Mouse (Mus musculus) ES-Bruce4 (cell line): ENCODE measurements at regions not wholly inside any gene's neighbourhood (a gene's known extent, or its start where the extent isn't known, plus 50 kb on each side); places are given as distances from the start of the nearest gene placed in this dataset.

Source experiments
- H3K27ac ChIP-seq: 2 replicates; pipeline ENCODE4 v1.5.1; 2012; ENCODE audit warnings: low read length, inconsistent platforms; ENCODE audit not compliant: insufficient read depth
- H3K27me3 ChIP-seq: 2 replicates; pipeline ENCODE4 v1.6.1; 2012; ENCODE audit warnings: mild to moderate bottlenecking, low read length, inconsistent platforms; ENCODE audit not compliant: control insufficient read depth, poor library complexity, insufficient read depth, severe bottlenecking
- H3K36me3 ChIP-seq: 2 replicates; pipeline ENCODE4 v1.6.1; 2012; ENCODE audit warnings: inconsistent platforms, mild to moderate bottlenecking, low read length, moderate library complexity; ENCODE audit not compliant: control insufficient read depth, poor library complexity, insufficient read depth, severe bottlenecking
- H3K4me1 ChIP-seq: one replicate; pipeline ENCODE4 v1.8.1; 2011; ENCODE audit warnings: low read length; ENCODE audit not compliant: control insufficient read depth, insufficient read depth
- H3K4me3 ChIP-seq: 2 replicates; pipeline ENCODE4 v1.5.1; 2011; ENCODE audit warnings: low read depth, mild to moderate bottlenecking, low read length
- H3K9ac ChIP-seq: 2 replicates; pipeline ENCODE4 v1.6.1; 2012; ENCODE audit warnings: low read depth, mild to moderate bottlenecking, inconsistent platforms; ENCODE audit not compliant: poor library complexity, severe bottlenecking
- H3K9me3 ChIP-seq: replicated peaks from 2 replicates; pipeline ENCODE4 v1.6.1; 2012; ENCODE audit warnings: mild to moderate bottlenecking, low read length, inconsistent platforms; ENCODE audit not compliant: control insufficient read depth, poor library complexity, insufficient read depth, severe bottlenecking
- CTCF ChIP-seq: IDR thresholded peaks from one replicate; pipeline ENCODE4 v1.8.1; 2011; ENCODE audit warnings: low read depth, low read length
- EP300 ChIP-seq: IDR thresholded peaks from 2 replicates; pipeline ENCODE4 v1.6.1; 2011; ENCODE audit warnings: low read depth, low read length; ENCODE audit not compliant: insufficient read depth
- POLR2A ChIP-seq: IDR thresholded peaks from one replicate; pipeline ENCODE4 v1.8.1; 2011; ENCODE audit warnings: low read length; ENCODE audit not compliant: insufficient read depth

GRCm38 (mm10) chr9:41336801-41337200 lies 175.3 kb upstream of the Ubash3b start:
- no peak overlapping the region for H3K9ac ChIP-seq
- no peak overlapping the region for H3K27ac ChIP-seq
- TF ChIP-seq CTCF (no peak), EP300 (no peak), POLR2A (no peak)
- no peaks in the 10 kb centered on the region for H3K9me3 ChIP-seq
- no peaks in the 10 kb centered on the region for H3K4me1 ChIP-seq
- no peak overlapping the region for H3K4me3 ChIP-seq
- H3K27me3 ChIP-seq: no peaks in the 10 kb centered on the region
- H3K36me3 ChIP-seq: no peaks in the 10 kb centered on the region

GRCm38 (mm10) chr9:41334462-41335241 lies 173.2 kb upstream of the Ubash3b start:
- Histone ChIP-seq H3K9ac (no peak overlapping the region), H3K27me3 (no peaks in the 10 kb centered on the region), H3K9me3 (no peaks in the 10 kb centered on the region), H3K4me3 (no peak overlapping the region), H3K4me1 (no peaks in the 10 kb centered on the region), H3K36me3 (no peaks in the 10 kb centered on the region), H3K27ac (no peak overlapping the region)
- no peak for TF ChIP-seq CTCF
- TF ChIP-seq POLR2A: no peak
- no peak for TF ChIP-seq EP300

GRCm38 (mm10) chr9:41333526-41333925 lies 172.0 kb upstream of the Ubash3b start:
- Histone ChIP-seq H3K4me3 (no peak overlapping the region), H3K27me3 (no peaks in the 10 kb centered on the region), H3K27ac (no peak overlapping the region), H3K36me3 (no peaks in the 10 kb centered on the region), H3K4me1 (no peaks in the 10 kb centered on the region), H3K9me3 (no peaks in the 10 kb centered on the region), H3K9ac (no peak overlapping the region)
- no peak for TF ChIP-seq CTCF
- no peak for TF ChIP-seq EP300
- TF ChIP-seq POLR2A: no peak

- Histone ChIP-seq H3K9me3 (no peaks in the 10 kb centered on the region), H3K9ac (no peak overlapping the region), H3K27me3 (no peaks in the 10 kb centered on the region), H3K27ac (no peak overlapping the region), H3K36me3 (no peaks in the 10 kb centered on the region), H3K4me3 (no peak overlapping the region), H3K4me1 (no peaks in the 10 kb centered on the region)
- TF ChIP-seq POLR2A (no peak), CTCF (no peak), EP300 (no peak)
These were observed 167.5 kb upstream of the Ubash3b start for GRCm38 (mm10) chr9:41328959-41329358.

- H3K9ac ChIP-seq: no peak overlapping the region
- H3K27ac ChIP-seq: no peak overlapping the region
- TF ChIP-seq POLR2A: no peak
- TF ChIP-seq EP300: no peak
- TF ChIP-seq CTCF: no peak
- H3K9me3 ChIP-seq: no peaks in the 10 kb centered on the region
- no peaks in the 10 kb centered on the region for H3K27me3 ChIP-seq
- H3K4me3 ChIP-seq: no peak overlapping the region
- H3K36me3 ChIP-seq: no peaks in the 10 kb centered on the region
- no peaks in the 10 kb centered on the region for H3K4me1 ChIP-seq
These were observed 167.0 kb upstream of the Ubash3b start for GRCm38 (mm10) chr9:41328480-41328879.

- Histone ChIP-seq H3K4me1 (no peaks in the 10 kb centered on the region), H3K9ac (no peak overlapping the region), H3K27me3 (no peaks in the 10 kb centered on the region), H3K36me3 (no peaks in the 10 kb centered on the region), H3K9me3 (no peaks in the 10 kb centered on the region), H3K27ac (no peak overlapping the region), H3K4me3 (no peak overlapping the region)
- no peak for TF ChIP-seq CTCF
These were observed 166.6 kb upstream of the Ubash3b start for GRCm38 (mm10) chr9:41328056-41328455.
